Mouse (Mus musculus) ES-Bruce4 (cell line): ENCODE data around the gene Mast3. TPM values are rescaled to one million over a fixed set of nuclear protein-coding genes. Genes with fewer than 3 reads are reported as not detected.
A peak's percentile ranks its signal among the peaks of the same experiment; 100 is the strongest.

Experiments
- H3K27ac ChIP-seq: 2 replicates; pipeline ENCODE4 v1.5.1; 2012; ENCODE audit warnings: low read length, inconsistent platforms; ENCODE audit not compliant: insufficient read depth
- H3K27me3 ChIP-seq: 2 replicates; pipeline ENCODE4 v1.6.1; 2012; ENCODE audit warnings: mild to moderate bottlenecking, low read length, inconsistent platforms; ENCODE audit not compliant: control insufficient read depth, poor library complexity, insufficient read depth, severe bottlenecking
- H3K36me3 ChIP-seq: 2 replicates; pipeline ENCODE4 v1.6.1; 2012; ENCODE audit warnings: inconsistent platforms, mild to moderate bottlenecking, low read length, moderate library complexity; ENCODE audit not compliant: control insufficient read depth, poor library complexity, insufficient read depth, severe bottlenecking
- H3K4me1 ChIP-seq: one replicate; pipeline ENCODE4 v1.8.1; 2011; ENCODE audit warnings: low read length; ENCODE audit not compliant: control insufficient read depth, insufficient read depth
- H3K4me3 ChIP-seq: 2 replicates; pipeline ENCODE4 v1.5.1; 2011; ENCODE audit warnings: low read depth, mild to moderate bottlenecking, low read length
- H3K9ac ChIP-seq: 2 replicates; pipeline ENCODE4 v1.6.1; 2012; ENCODE audit warnings: low read depth, mild to moderate bottlenecking, inconsistent platforms; ENCODE audit not compliant: poor library complexity, severe bottlenecking
- H3K9me3 ChIP-seq: replicated peaks from 2 replicates; pipeline ENCODE4 v1.6.1; 2012; ENCODE audit warnings: mild to moderate bottlenecking, low read length, inconsistent platforms; ENCODE audit not compliant: control insufficient read depth, poor library complexity, insufficient read depth, severe bottlenecking
- CTCF ChIP-seq: IDR thresholded peaks from one replicate; pipeline ENCODE4 v1.8.1; 2011; ENCODE audit warnings: low read depth, low read length
- EP300 ChIP-seq: IDR thresholded peaks from 2 replicates; pipeline ENCODE4 v1.6.1; 2011; ENCODE audit warnings: low read depth, low read length; ENCODE audit not compliant: insufficient read depth
- POLR2A ChIP-seq: IDR thresholded peaks from one replicate; pipeline ENCODE4 v1.8.1; 2011; ENCODE audit warnings: low read length; ENCODE audit not compliant: insufficient read depth
- polyA plus RNA-seq: library from polyadenylated mRNA; stranded (reverse); fragments of >200 nt; gene quantifications from 2 replicates; pipeline ENCODE4 v1.2.4, GENCODE M21; 2011; ENCODE audit warnings: low read depth; ENCODE audit not compliant: missing spikeins, insufficient read depth, insufficient read length

Mast3 gene
- polyA plus RNA-seq, 1 experiment, result 10.9 TPM

DNA sequence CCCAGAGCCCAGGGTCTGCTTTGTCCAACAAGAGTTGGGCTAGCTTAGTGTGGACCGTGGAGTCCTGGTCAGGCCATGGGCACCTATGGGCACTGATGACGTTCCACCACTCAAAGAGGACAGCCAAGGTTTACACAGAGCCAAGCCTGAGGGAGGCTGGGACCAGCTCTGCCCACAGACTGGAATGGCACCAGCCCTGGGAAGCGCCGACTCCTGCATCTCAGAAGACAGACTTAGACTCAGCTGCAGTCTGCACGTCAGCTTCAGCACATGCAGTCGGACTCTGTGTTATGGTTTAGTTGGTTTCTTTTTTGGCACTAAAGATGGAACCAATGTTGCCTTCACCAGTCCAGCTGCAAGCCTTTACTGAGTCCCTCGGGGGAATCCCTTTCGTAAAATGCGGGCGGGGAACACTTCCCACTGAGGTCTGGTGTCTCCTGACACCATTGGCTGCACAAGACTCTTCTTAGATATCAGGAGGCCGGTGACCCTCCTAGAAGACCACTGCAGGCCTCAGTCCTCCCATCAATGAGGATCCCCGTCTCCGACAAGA is 54.6 kb downstream of the Mast3 start:
- Histone ChIP-seq H3K9me3 (no peaks in the 10 kb centered on the region), H3K27ac (no peak overlapping the region), H3K4me3 (no peak overlapping the region), H3K4me1 (no peaks in the 10 kb centered on the region), H3K9ac (no peak overlapping the region), H3K27me3 (no peaks in the 10 kb centered on the region), H3K36me3 (no peaks in the 10 kb centered on the region)
- TF ChIP-seq EP300 (no peak), CTCF (no peak), POLR2A (no peak)

GRCm38 (mm10) chr8:70749097-70749674 is 55.7 kb downstream of the Mast3 start:
- Histone ChIP-seq H3K27ac (no peak overlapping the region), H3K36me3 (no peaks in the 10 kb centered on the region), H3K4me3 (peak overlapping the region; percentile 1), H3K9ac (no peak overlapping the region), H3K9me3 (no peaks in the 10 kb centered on the region), H3K4me1 (no peaks in the 10 kb centered on the region), H3K27me3 (no peaks in the 10 kb centered on the region)
- TF ChIP-seq CTCF (no peak), POLR2A (no peak), EP300 (no peak)

GRCm38 (mm10) chr8:70748246-70749096 is 56.4 kb downstream of the Mast3 start:
- TF ChIP-seq POLR2A (no peak), EP300 (no peak), CTCF (no peak)
- no peaks in the 10 kb centered on the region for H3K27me3 ChIP-seq
- H3K9ac ChIP-seq, result no peak overlapping the region

GRCm38 (mm10) chr8:70747211-70747890 is 57.5 kb downstream of the Mast3 start:
- H3K9ac ChIP-seq, result no peak overlapping the region
- no peaks in the 10 kb centered on the region for H3K36me3 ChIP-seq
- no peaks in the 10 kb centered on the region for H3K4me1 ChIP-seq
- no peaks in the 10 kb centered on the region for H3K27me3 ChIP-seq
- H3K27ac ChIP-seq, result no peak overlapping the region
- no peaks in the 10 kb centered on the region for H3K9me3 ChIP-seq
- no peak for TF ChIP-seq POLR2A
- TF ChIP-seq CTCF, result no peak
- no peak for TF ChIP-seq EP300
- H3K4me3 ChIP-seq, result no peak overlapping the region

More at GRCm38 (mm10) chr8:70748246-70749096, 56.4 kb downstream of the Mast3 start:
- H3K27ac ChIP-seq, result no peak overlapping the region
- no peaks in the 10 kb centered on the region for H3K36me3 ChIP-seq
- H3K4me1 ChIP-seq, result no peaks in the 10 kb centered on the region
- H3K4me3 ChIP-seq, result peak overlapping the region; percentile 1; the same call in 1 of the 2 replicates
- no peaks in the 10 kb centered on the region for H3K9me3 ChIP-seq

DNA sequence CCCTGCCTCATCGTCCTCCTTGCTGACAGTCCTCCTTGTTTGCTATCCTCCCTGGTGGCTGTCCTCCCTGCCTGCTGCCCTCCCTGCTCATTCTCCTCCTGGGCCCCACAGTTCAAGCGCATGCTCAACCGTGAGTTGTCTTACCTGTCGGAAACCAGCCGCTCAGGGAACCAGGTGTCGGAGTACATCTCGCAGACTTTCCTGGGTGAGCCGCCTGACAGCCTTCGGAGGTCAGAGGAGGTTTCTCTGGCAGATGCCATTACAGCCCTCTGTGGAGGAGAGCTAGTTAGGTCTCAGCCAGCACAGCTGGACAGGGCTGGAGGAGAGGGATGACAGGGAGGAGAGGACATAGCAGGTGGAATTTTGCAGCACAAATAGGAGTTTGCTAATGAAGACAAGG is 58.2 kb downstream of the Mast3 start:
- TF ChIP-seq EP300, result no peak
- no peak for TF ChIP-seq POLR2A
- no peak for TF ChIP-seq CTCF
- Histone ChIP-seq H3K9me3 (no peaks in the 10 kb centered on the region), H3K9ac (no peak overlapping the region), H3K4me1 (no peaks in the 10 kb centered on the region), H3K36me3 (no peaks in the 10 kb centered on the region), H3K4me3 (no peak overlapping the region), H3K27me3 (no peaks in the 10 kb centered on the region), H3K27ac (no peak overlapping the region)
